Mouse (Mus musculus): ENCODE measurements at regions not wholly inside any gene's neighbourhood (a gene's known extent, or its start where the extent isn't known, plus 50 kb on each side); places are given as distances from the start of the nearest gene placed in this dataset.

- Histone ChIP-seq H3K4me3 (no peak overlapping the region), H3K4me1 (no peaks in the 10 kb centered on the region), H3K27me3 (ENCODE audit: poor library complexity, severe bottlenecking) (no peaks in the 10 kb centered on the region), H3K36me3 (replicated peaks) (no peaks in the 10 kb centered on the region), H3K27ac (no peak overlapping the region), H3K9me3 (no peaks in the 10 kb centered on the region)
- 88% methylated on average over 1 of the region's 1 CpGs for WGBS
- no peak for DNase-seq (ENCODE audit: extremely low spot score, low spot score)
These were observed 505.9 kb downstream of the Gm6685 start for GRCm38 (mm10) chr11:27833736-27834135.

- no peaks in the 10 kb centered on the region for H3K9me3 ChIP-seq
- H3K4me1 ChIP-seq, result no peaks in the 10 kb centered on the region
- H3K4me3 ChIP-seq, result no peak overlapping the region
- H3K36me3 ChIP-seq (replicated peaks), result no peaks in the 10 kb centered on the region
- DNase-seq (ENCODE audit: extremely low spot score, low spot score), result no peak
- H3K27ac ChIP-seq, result no peak overlapping the region
- H3K27me3 ChIP-seq (ENCODE audit: poor library complexity, severe bottlenecking), result no peaks in the 10 kb centered on the region
- WGBS, result 82% methylated on average over 8 of the region's 8 CpGs
These were observed 539.6 kb downstream of the Gm6685 start for GRCm38 (mm10) chr11:27799826-27800620.

- 80% methylated on average over 9 of the region's 9 CpGs for WGBS
- H3K4me1 ChIP-seq, result peaks cover 4% of the 10 kb centered on the region; the same call in 1 of the 2 replicates
- no peaks in the 10 kb centered on the region for H3K9me3 ChIP-seq
- H3K36me3 ChIP-seq (replicated peaks), result no peaks in the 10 kb centered on the region
- no peak for DNase-seq (ENCODE audit: extremely low spot score, low spot score)
- no peak overlapping the region for H3K27ac ChIP-seq
- H3K4me3 ChIP-seq, result no peak overlapping the region
- H3K27me3 ChIP-seq (ENCODE audit: poor library complexity, severe bottlenecking), result no peaks in the 10 kb centered on the region
These were observed 585.8 kb downstream of the Gm6685 start for GRCm38 (mm10) chr11:27753913-27754218.

- DNase-seq (ENCODE audit: extremely low spot score, low spot score), result peak; percentile 60
- Histone ChIP-seq H3K9me3 (no peaks in the 10 kb centered on the region), H3K4me3 (no peak overlapping the region), H3K36me3 (replicated peaks) (no peaks in the 10 kb centered on the region), H3K27ac (no peak overlapping the region), H3K27me3 (ENCODE audit: poor library complexity, severe bottlenecking) (no peaks in the 10 kb centered on the region), H3K4me1 (peaks cover 4% of the 10 kb centered on the region; the same call in 1 of the 2 replicates)
- 50% methylated on average over 11 of the region's 11 CpGs for WGBS
These were observed 586.3 kb downstream of the Gm6685 start for GRCm38 (mm10) chr11:27753212-27753912.

GRCm38 (mm10) chr11:27726109-27726508 lies 613.6 kb downstream of the Gm6685 start:
- no peak overlapping the region for H3K4me3 ChIP-seq
- H3K27ac ChIP-seq, result no peak overlapping the region
- no peak for DNase-seq (ENCODE audit: extremely low spot score, low spot score)
- H3K36me3 ChIP-seq (replicated peaks), result no peaks in the 10 kb centered on the region
- H3K27me3 ChIP-seq (ENCODE audit: poor library complexity, severe bottlenecking), result no peaks in the 10 kb centered on the region
- no peaks in the 10 kb centered on the region for H3K4me1 ChIP-seq
- no peaks in the 10 kb centered on the region for H3K9me3 ChIP-seq
- WGBS, result 90% methylated on average over 2 of the region's 2 CpGs

- H3K27me3 ChIP-seq (ENCODE audit: poor library complexity, severe bottlenecking), result no peaks in the 10 kb centered on the region
- no peak overlapping the region for H3K4me3 ChIP-seq
- no peaks in the 10 kb centered on the region for H3K36me3 ChIP-seq (replicated peaks)
- H3K9me3 ChIP-seq, result no peaks in the 10 kb centered on the region
- WGBS, result 71% methylated on average over 7 of the region's 7 CpGs
- no peak for DNase-seq (ENCODE audit: extremely low spot score, low spot score)
- no peak overlapping the region for H3K27ac ChIP-seq
- H3K4me1 ChIP-seq, result no peaks in the 10 kb centered on the region
These were observed 618.3 kb downstream of the Gm6685 start for GRCm38 (mm10) chr11:27721346-27721745.

GRCm38 (mm10) chr11:27672436-27672835 lies 667.2 kb downstream of the Gm6685 start:
- H3K4me1 ChIP-seq, result no peaks in the 10 kb centered on the region
- 53% methylated on average over 1 of the region's 1 CpGs for WGBS
- DNase-seq (ENCODE audit: extremely low spot score, low spot score), result no peak

More at GRCm38 (mm10) chr11:27672436-27672835, 667.2 kb downstream of the Gm6685 start:
- no peak overlapping the region for H3K4me3 ChIP-seq
- H3K27me3 ChIP-seq (ENCODE audit: poor library complexity, severe bottlenecking), result no peaks in the 10 kb centered on the region
- no peaks in the 10 kb centered on the region for H3K9me3 ChIP-seq
- no peak overlapping the region for H3K27ac ChIP-seq
- H3K36me3 ChIP-seq (replicated peaks), result no peaks in the 10 kb centered on the region

Data from forebrain, embryonic 10.5 days (tissue).